Mouse (Mus musculus) kidney, adult 18-20 months (tissue): ENCODE measurements around the gene Klrg1.

Experiments used
- DNase-seq: peaks from one replicate; pipeline ENCODE4 v3.0.0; 2021

Klrg1 gene

GRCm38 (mm10) chr6:122292184-122292583, 9.5 kb upstream of the Klrg1 start:
- DNase-seq = no peak

GRCm38 (mm10) chr6:122291735-122292134, 9.1 kb upstream of the Klrg1 start:
- no peak for DNase-seq

- no peak for DNase-seq
Measured at GRCm38 (mm10) chr6:122291264-122291663, 8.6 kb upstream of the Klrg1 start.

GRCm38 (mm10) chr6:122290253-122290652, 7.6 kb upstream of the Klrg1 start:
- DNase-seq = no peak

GRCm38 (mm10) chr6:122289313-122289712, 6.6 kb upstream of the Klrg1 start:
- no peak for DNase-seq

GRCm38 (mm10) chr6:122288263-122288662, 5.6 kb upstream of the Klrg1 start:
- no peak for DNase-seq

- no peak for DNase-seq
Measured at GRCm38 (mm10) chr6:122284823-122285222, 2.1 kb upstream of the Klrg1 start.

- DNase-seq = no peak
Measured at GRCm38 (mm10) chr6:122284304-122284703, 1.6 kb upstream of the Klrg1 start.

GRCm38 (mm10) chr6:122283429-122283828, 747 bp upstream of the Klrg1 start:
- no peak for DNase-seq

GRCm38 (mm10) chr6:122276565-122276964, 6.1 kb downstream of the Klrg1 start:
- no peak for DNase-seq

- no peak for DNase-seq
Measured at GRCm38 (mm10) chr6:122274546-122274945, 8.1 kb downstream of the Klrg1 start.

- no peak for DNase-seq
Measured at GRCm38 (mm10) chr6:122270152-122270551, 12.5 kb downstream of the Klrg1 start.

GRCm38 (mm10) chr6:122269170-122269569, 13.5 kb downstream of the Klrg1 start:
- no peak for DNase-seq

GRCm38 (mm10) chr6:122268561-122268960, 14.1 kb downstream of the Klrg1 start:
- peak; percentile 65 for DNase-seq

- DNase-seq = no peak
Measured at GRCm38 (mm10) chr6:122262543-122262942, 20.1 kb downstream of the Klrg1 start.

GRCm38 (mm10) chr6:122252146-122252545, 30.5 kb downstream of the Klrg1 start:
- DNase-seq = no peak

GRCm38 (mm10) chr6:122250033-122250432, 32.6 kb downstream of the Klrg1 start:
- DNase-seq = no peak
